Mouse (Mus musculus) cortical plate, adult 2 months (tissue): Measurements from ENCODE around the gene Dek.

Source experiments
- CTCF ChIP-seq: fragments of 200-500 bp; IDR thresholded peaks from 2 replicates; pipeline ENCODE4 v1.5.1; 2011; ENCODE audit warnings: mild to moderate bottlenecking, control low read depth, low read length; ENCODE audit not compliant: insufficient read depth; ENCODE audit errors: extremely low read depth
- POLR2A ChIP-seq: fragments of 200-500 bp; IDR thresholded peaks from 2 replicates; pipeline ENCODE4 v1.6.1; 2011; ENCODE audit warnings: mild to moderate bottlenecking, low read length, control low read depth; ENCODE audit not compliant: insufficient read depth; ENCODE audit errors: extremely low read depth

DNA sequence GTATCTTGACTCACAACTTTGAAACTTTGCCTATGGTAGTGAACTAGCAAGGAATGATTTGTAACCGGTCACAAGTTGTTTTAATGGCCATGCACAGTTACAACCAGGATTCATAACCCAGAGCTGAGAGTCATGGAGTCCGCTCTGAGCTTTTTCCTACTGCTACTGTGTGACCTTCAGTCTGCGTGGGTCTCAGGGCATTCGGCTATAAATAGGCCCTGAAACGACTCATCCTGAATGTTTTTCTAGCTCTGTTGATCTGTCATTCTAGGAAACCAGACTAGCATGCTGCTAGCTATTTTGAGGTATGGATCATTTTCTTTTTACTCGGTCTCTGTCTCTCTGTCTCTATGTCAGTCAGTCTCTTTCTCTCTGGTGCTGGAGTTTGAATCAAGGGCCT lies 36.8 kb upstream of the Dek start:
- TF ChIP-seq POLR2A: no peak
- no peak for TF ChIP-seq CTCF
